23 mouse cellular contexts compared by ENCODE assay signal in the genomic region with DNA sequence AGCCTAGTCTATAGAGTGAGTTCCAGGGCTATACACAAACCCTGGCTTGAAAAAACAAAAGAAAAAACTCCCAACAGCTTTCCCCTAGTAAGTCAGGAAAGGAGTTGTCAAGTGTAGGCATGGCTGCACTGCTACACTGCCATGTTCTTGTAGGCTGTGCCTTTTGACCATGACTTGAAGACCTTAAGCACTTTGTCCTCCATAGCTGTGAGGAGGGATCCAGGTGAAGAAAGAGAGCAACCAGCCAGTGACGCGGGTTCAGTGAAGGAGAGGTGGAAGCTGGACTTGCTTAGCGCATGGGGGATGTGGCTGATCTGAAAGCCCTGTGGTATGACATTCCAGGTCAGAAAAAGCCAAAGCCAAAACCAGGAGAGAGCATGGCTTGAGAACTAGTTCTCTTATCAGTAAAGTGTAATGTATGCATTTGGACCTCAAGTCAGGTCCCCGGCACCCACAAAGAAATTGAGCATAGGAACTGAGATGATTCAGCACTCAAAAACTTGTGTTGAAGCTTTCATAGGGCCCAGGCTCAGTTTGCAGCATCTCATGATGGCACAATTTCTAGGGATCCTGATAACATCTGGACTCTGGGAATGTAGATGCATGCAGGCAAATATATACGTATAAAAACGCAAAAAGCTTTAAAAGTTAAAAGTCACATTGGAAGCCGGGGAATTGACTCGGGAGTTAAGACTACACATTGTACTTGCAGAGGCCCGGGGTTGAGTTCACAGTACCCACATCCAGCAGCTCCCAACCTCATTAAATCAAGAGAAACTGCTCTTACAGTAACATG. TPM values are rescaled to one million over a fixed set of nuclear protein-coding genes. Genes with fewer than 3 reads are reported as not detected.
DNase-seq lines count a peak whose midpoint lies in the region; ATAC-seq and TF ChIP-seq lines count a peak whose summit lies in the region.
"Had no signal": no experiment of that assay in that cellular context is flagged by ENCODE, and none has a peak within 500 bp of the region (broad histone marks: within the 10 kb centered on the region; RNA-seq: fewer than 3 reads in every experiment).

No protein-coding gene starts in this region.

- H3K9me3 ChIP-seq in intestine, postnatal 0 days (ENCODE audit: control insufficient read depth), result no peaks in the 10 kb centered on the region
- no peaks in the 10 kb centered on the region for H3K9me3 ChIP-seq in intestine, embryonic 15.5 days
- no peaks in the 10 kb centered on the region for H3K9me3 ChIP-seq in stomach, embryonic 16.5 days (replicated peaks; ENCODE audit: control insufficient read depth, low read length)
- H3K9me3 ChIP-seq in stomach, postnatal 0 days (ENCODE audit: control insufficient read depth, low read length), result no peaks in the 10 kb centered on the region
- H3K9me3 ChIP-seq: hindbrain, embryonic 15.5 days; lung, embryonic 15.5 days; midbrain, embryonic 12.5 days had no signal

- H3K4me1 ChIP-seq in intestine, postnatal 0 days (replicated peaks; ENCODE audit: control insufficient read depth, insufficient read depth, low read length), result 0 out of 2 replicates have a peak, but pooled peaks cover 2% of the 10 kb centered on the region
- H3K4me1 ChIP-seq in intestine, embryonic 15.5 days (replicated peaks), result peaks cover 5% of the 10 kb centered on the region; the same call in 1 of the 2 replicates
- peaks cover 2% of the 10 kb centered on the region for H3K4me1 ChIP-seq in stomach, embryonic 16.5 days (ENCODE audit: control insufficient read depth, insufficient read depth, low read length)
- H3K4me1 ChIP-seq in stomach, postnatal 0 days (replicated peaks; ENCODE audit: control insufficient read depth, insufficient read depth), result no peaks in the 10 kb centered on the region
- no peaks in the 10 kb centered on the region for H3K4me1 ChIP-seq in cortical plate, adult 2 months (ENCODE audit: control insufficient read depth, insufficient read depth, low read length)
- peaks cover 11% of the 10 kb centered on the region for H3K4me1 ChIP-seq in heart, adult 2 months (ENCODE audit: control insufficient read depth, insufficient read depth, low read length)

- H3K27me3 ChIP-seq in intestine, postnatal 0 days (replicated peaks; ENCODE audit: control insufficient read depth, insufficient read depth, low read length), result no peaks in the 10 kb centered on the region
- no peaks in the 10 kb centered on the region for H3K27me3 ChIP-seq in intestine, embryonic 15.5 days (replicated peaks)
- no peaks in the 10 kb centered on the region for H3K27me3 ChIP-seq in stomach, embryonic 16.5 days (ENCODE audit: control insufficient read depth, insufficient read depth, low read length)
- H3K27me3 ChIP-seq in stomach, postnatal 0 days (ENCODE audit: control insufficient read depth, insufficient read depth, low read length), result no peaks in the 10 kb centered on the region
- H3K27me3 ChIP-seq in heart, adult 2 months (ENCODE audit: control insufficient read depth, insufficient read depth, low read length), result no peaks in the 10 kb centered on the region
- H3K27me3 ChIP-seq: hindbrain, embryonic 15.5 days; lung, embryonic 15.5 days; midbrain, embryonic 12.5 days had no signal

- no peak for TF ChIP-seq CTCF in intestine, postnatal 0 days (IDR thresholded peaks at IDR 0.05; ENCODE audit: low read depth)
- TF ChIP-seq CTCF in stomach, postnatal 0 days (IDR thresholded peaks at IDR 0.05; ENCODE audit: low read depth), result no peak
- TF ChIP-seq CTCF in cortical plate, adult 2 months (IDR thresholded peaks at IDR 0.05; ENCODE audit: extremely low read depth, insufficient read depth, low read length), result no peak
- no peak for TF ChIP-seq CTCF in heart, adult 2 months (IDR thresholded peaks at IDR 0.05)

- DNase-seq in stomach, postnatal 0 days (ENCODE audit: low spot score), result no peak
- DNase-seq in layer of hippocampus, postnatal 14 days (ENCODE audit: low spot score in 2 of 2), result no peak
- DNase-seq in heart, adult 2 months, result no peak
- DNase-seq: cerebellum, adult 18-20 months; cerebellum, postnatal 36 days; gastrocnemius, postnatal 10 days; heart, postnatal 10 days; right cerebral cortex, postnatal 4 days had no signal

- no peak for TF ChIP-seq EP300 in stomach, postnatal 0 days (optimal IDR thresholded peaks at IDR 0.05)
- TF ChIP-seq EP300 in heart, adult 2 months (IDR thresholded peaks at IDR 0.05; ENCODE audit: insufficient read depth, low read depth, low read length), result no peak

- intact Hi-C loops in heart, adult 2 months (cut with DNase I), result loop anchor here (1.0 to 2.0 kb wide), 3 partner anchors 51 to 131 kb away; a partner anchor contains a TSS

- no peak overlapping the region for H3K4me2 ChIP-seq in intestine, postnatal 0 days (replicated peaks; ENCODE audit: low read depth)
- H3K4me2 ChIP-seq in intestine, embryonic 15.5 days (replicated peaks), result no peak overlapping the region
- H3K4me2 ChIP-seq in stomach, embryonic 16.5 days (ENCODE audit: low read depth, low read length), result no peak overlapping the region
- H3K4me2 ChIP-seq in stomach, postnatal 0 days (replicated peaks; ENCODE audit: low read depth), result no peak overlapping the region
- H3K4me2 ChIP-seq: hindbrain, embryonic 15.5 days; lung, embryonic 15.5 days; midbrain, embryonic 12.5 days had no signal

- no peak overlapping the region for H3K4me3 ChIP-seq in intestine, postnatal 0 days (ENCODE audit: low read depth, low read length)
- H3K4me3 ChIP-seq in intestine, embryonic 15.5 days (replicated peaks), result no peak overlapping the region
- H3K4me3 ChIP-seq in stomach, embryonic 16.5 days (replicated peaks; ENCODE audit: low read length), result no peak overlapping the region
- H3K4me3 ChIP-seq in stomach, postnatal 0 days (ENCODE audit: low read depth, low read length), result no peak overlapping the region
- H3K4me3 ChIP-seq in cortical plate, adult 2 months (ENCODE audit: insufficient read depth, low read length), result no peak overlapping the region
- H3K4me3 ChIP-seq in heart, adult 2 months, result no peak overlapping the region
- H3K4me3 ChIP-seq: hindbrain, embryonic 15.5 days; lung, embryonic 15.5 days; midbrain, embryonic 12.5 days had no signal

- peaks cover 34% of the 10 kb centered on the region for H3K36me3 ChIP-seq in intestine, postnatal 0 days (ENCODE audit: control insufficient read depth, insufficient read depth)
- peaks cover 23% of the 10 kb centered on the region for H3K36me3 ChIP-seq in intestine, embryonic 15.5 days
- H3K36me3 ChIP-seq in stomach, embryonic 16.5 days (ENCODE audit: control insufficient read depth, insufficient read depth, low read length), result peaks cover 21% of the 10 kb centered on the region
- peaks cover 5% of the 10 kb centered on the region; the same call in 1 of the 2 replicates for H3K36me3 ChIP-seq in stomach, postnatal 0 days (ENCODE audit: control insufficient read depth, insufficient read depth, low read length)
- H3K36me3 ChIP-seq in heart, adult 2 months (ENCODE audit: control insufficient read depth, insufficient read depth, low read length), result peaks cover 17% of the 10 kb centered on the region

- 0 out of 2 replicates have a peak, but pooled peaks have one; percentile 16 for TF ChIP-seq POLR2A in cortical plate, adult 2 months (IDR thresholded peaks at IDR 0.05; ENCODE audit: extremely low read depth, insufficient read depth, low read length)
- no peak; the same call in 1 of the 2 replicates for TF ChIP-seq POLR2A in heart, adult 2 months (IDR thresholded peaks at IDR 0.05; ENCODE audit: insufficient read depth, low read depth, low read length)

- H3K9ac ChIP-seq in intestine, postnatal 0 days (ENCODE audit: low read depth, low read length), result no peak overlapping the region
- H3K9ac ChIP-seq in intestine, embryonic 15.5 days, result no peak overlapping the region
- H3K9ac ChIP-seq in stomach, embryonic 16.5 days (ENCODE audit: low read length), result no peak overlapping the region
- no peak overlapping the region for H3K9ac ChIP-seq in stomach, postnatal 0 days (ENCODE audit: low read length)
- no peak overlapping the region for H3K9ac ChIP-seq in heart, adult 2 months (ENCODE audit: low read depth, low read length)
- H3K9ac ChIP-seq: hindbrain, embryonic 15.5 days; lung, embryonic 15.5 days; midbrain, embryonic 12.5 days had no signal

- WGBS in intestine, postnatal 0 days, result 89% methylated on average over 9 of the region's 9 CpGs
- 89% methylated on average over 9 of the region's 9 CpGs for WGBS in intestine, embryonic 15.5 days
- WGBS in stomach, embryonic 16.5 days, result 87% methylated on average over 9 of the region's 9 CpGs
- 84% methylated on average over 9 of the region's 9 CpGs for WGBS in stomach, postnatal 0 days
- WGBS in heart, adult 2 months, result 87% methylated on average over 9 of the region's 9 CpGs

- ATAC-seq in intestine, postnatal 0 days, result no peak
- no peak for ATAC-seq in intestine, embryonic 15.5 days
- ATAC-seq in stomach, embryonic 16.5 days (ENCODE audit: insufficient read depth, low FRiP score), result no peak
- no peak for ATAC-seq in stomach, postnatal 0 days (ENCODE audit: low FRiP score, low TSS enrichment)

- no peaks in the 10 kb centered on the region for H3K79me2 ChIP-seq in heart, adult 2 months (replicated peaks; ENCODE audit: control insufficient read depth, insufficient read depth, low read length)

- H3K27ac ChIP-seq in intestine, postnatal 0 days (ENCODE audit: low read depth, low read length), result peak overlapping the region; percentile 21; the same call in 1 of the 2 replicates
- H3K27ac ChIP-seq in intestine, embryonic 15.5 days, result no peak overlapping the region
- peak overlapping the region; percentile 1 for H3K27ac ChIP-seq in stomach, embryonic 16.5 days (ENCODE audit: low read length)
- H3K27ac ChIP-seq in stomach, postnatal 0 days (replicated peaks), result no peak overlapping the region
- no peak overlapping the region for H3K27ac ChIP-seq in cortical plate, adult 2 months (ENCODE audit: insufficient read depth, low read length)
- no peak overlapping the region for H3K27ac ChIP-seq in heart, adult 2 months
- H3K27ac ChIP-seq: hindbrain, embryonic 15.5 days; lung, embryonic 15.5 days; macrophage; midbrain, embryonic 12.5 days had no signal

RNA-seq across cellular contexts. Expression of a gene that starts 4.5 kb away (rescaled TPM):
- polyA plus RNA-seq in intestine, postnatal 0 days (2015; fragmentation: Nextera tagmentation; extraction: Ambion mirVana), result 623 and 626 TPM in 2 replicates
- 1,017 and 1,034 TPM in 2 replicates for polyA plus RNA-seq in intestine, embryonic 15.5 days (2015; fragmentation: Nextera tagmentation; extraction: Ambion mirVana)
- 885 and 932 TPM in 2 replicates for polyA plus RNA-seq in stomach, embryonic 16.5 days (2015; fragmentation: Nextera tagmentation; extraction: Ambion mirVana)
- polyA plus RNA-seq in stomach, postnatal 0 days (2015; fragmentation: Nextera tagmentation; extraction: Ambion mirVana), result 856 and 899 TPM in 2 replicates
- polyA plus RNA-seq in cortical plate, adult 2 months (2012; rRNA removed), result 1,839 and 1,926 TPM in 2 replicates
- 100 to 1,000 TPM; 611 to 652 TPM for total RNA-seq in layer of hippocampus, postnatal 14 days (2021)
- total RNA-seq in heart, adult 2 months (2021), result 100 to 1,000 TPM; 648 to 707 TPM
- polyA plus RNA-seq in heart, adult 2 months (2012; rRNA removed), result 494 and 639 TPM in 2 replicates

RNA-seq across cellular contexts. Expression of a gene that starts 17.5 kb away (rescaled TPM):
- polyA plus RNA-seq in intestine, postnatal 0 days (2015; fragmentation: Nextera tagmentation; extraction: Ambion mirVana), result 0.04 and 0.13 TPM in 2 replicates
- 0.06 and 0.10 TPM in 2 replicates for polyA plus RNA-seq in intestine, embryonic 15.5 days (2015; fragmentation: Nextera tagmentation; extraction: Ambion mirVana)
- polyA plus RNA-seq in stomach, embryonic 16.5 days (2015; fragmentation: Nextera tagmentation; extraction: Ambion mirVana), result 1.7 and 2.9 TPM in 2 replicates
- 5.4 and 5.8 TPM in 2 replicates for polyA plus RNA-seq in stomach, postnatal 0 days (2015; fragmentation: Nextera tagmentation; extraction: Ambion mirVana)
- 0.04 and 0.06 TPM in 2 replicates for polyA plus RNA-seq in cortical plate, adult 2 months (2012; rRNA removed)
- not detected for total RNA-seq in layer of hippocampus, postnatal 14 days (2021)
- under 1 TPM; 0.07 to 0.13 TPM for total RNA-seq in heart, adult 2 months (2021)
- 0.12 TPM in 2 replicates for polyA plus RNA-seq in heart, adult 2 months (2012; rRNA removed)
- total RNA-seq: gastrocnemius, postnatal 10 days; layer of hippocampus, adult 18-20 months; left cerebral cortex, adult 18-20 months; neutrophil, adult 5-6 weeks had no signal
- polyA plus RNA-seq: hindbrain, embryonic 15.5 days; limb, embryonic 11.5 days; macrophage; urinary bladder, adult 2 months had no signal

RNA-seq across cellular contexts. Expression of a gene that starts 21.0 kb away (rescaled TPM):
- polyA plus RNA-seq in intestine, postnatal 0 days (2015; fragmentation: Nextera tagmentation; extraction: Ambion mirVana), result not detected in 2 replicates
- polyA plus RNA-seq in intestine, embryonic 15.5 days (2015; fragmentation: Nextera tagmentation; extraction: Ambion mirVana), result not detected in 2 replicates
- 0.30 TPM in 1 of 2 replicates, not detected in the other for polyA plus RNA-seq in stomach, embryonic 16.5 days (2015; fragmentation: Nextera tagmentation; extraction: Ambion mirVana)
- polyA plus RNA-seq in stomach, postnatal 0 days (2015; fragmentation: Nextera tagmentation; extraction: Ambion mirVana), result 0.22 TPM in 1 of 2 replicates, not detected in the other
- polyA plus RNA-seq in cortical plate, adult 2 months (2012; rRNA removed), result 0.79 and 1.2 TPM in 2 replicates
- total RNA-seq in layer of hippocampus, postnatal 14 days (2021), result under 1 TPM; 0.33 to 0.41 TPM
- total RNA-seq in heart, adult 2 months (2021), result not detected
- polyA plus RNA-seq in heart, adult 2 months (2012; rRNA removed), result 0.25 and 0.41 TPM in 2 replicates
- total RNA-seq: gastrocnemius, postnatal 10 days; heart, postnatal 10 days; layer of hippocampus, adult 18-20 months; left cerebral cortex, adult 18-20 months; neutrophil, adult 5-6 weeks had no signal
- polyA plus RNA-seq: embryonic facial prominence, embryonic 11.5 days; kidney, embryonic 14.5 days; limb, embryonic 11.5 days; lung, embryonic 15.5 days; macrophage; urinary bladder, adult 2 months had no signal

RNA-seq across cellular contexts. Expression of a gene that starts 34.2 kb away (rescaled TPM):
- 63.6 and 67.6 TPM in 2 replicates for polyA plus RNA-seq in intestine, postnatal 0 days (2015; fragmentation: Nextera tagmentation; extraction: Ambion mirVana)
- polyA plus RNA-seq in intestine, embryonic 15.5 days (2015; fragmentation: Nextera tagmentation; extraction: Ambion mirVana), result 69.1 and 69.5 TPM in 2 replicates
- polyA plus RNA-seq in stomach, embryonic 16.5 days (2015; fragmentation: Nextera tagmentation; extraction: Ambion mirVana), result 82.4 and 83.5 TPM in 2 replicates
- polyA plus RNA-seq in stomach, postnatal 0 days (2015; fragmentation: Nextera tagmentation; extraction: Ambion mirVana), result 86.4 and 92.6 TPM in 2 replicates
- polyA plus RNA-seq in cortical plate, adult 2 months (2012; rRNA removed), result 102 and 103 TPM in 2 replicates
- 10 to 100 TPM; 85.1 to 93.1 TPM for total RNA-seq in layer of hippocampus, postnatal 14 days (2021)
- 10 to 100 TPM; 60.4 to 63.7 TPM for total RNA-seq in heart, adult 2 months (2021)
- 45.5 and 64.1 TPM in 2 replicates for polyA plus RNA-seq in heart, adult 2 months (2012; rRNA removed)

RNA-seq across cellular contexts. Expression of a gene that starts 51.4 kb away (rescaled TPM):
- 2.6 and 3.4 TPM in 2 replicates for polyA plus RNA-seq in intestine, postnatal 0 days (2015; fragmentation: Nextera tagmentation; extraction: Ambion mirVana)
- polyA plus RNA-seq in intestine, embryonic 15.5 days (2015; fragmentation: Nextera tagmentation; extraction: Ambion mirVana), result 8.1 and 8.6 TPM in 2 replicates
- polyA plus RNA-seq in stomach, embryonic 16.5 days (2015; fragmentation: Nextera tagmentation; extraction: Ambion mirVana), result 9.6 and 10.3 TPM in 2 replicates
- polyA plus RNA-seq in stomach, postnatal 0 days (2015; fragmentation: Nextera tagmentation; extraction: Ambion mirVana), result 2.8 and 3.0 TPM in 2 replicates
- 27.5 and 32.5 TPM in 2 replicates for polyA plus RNA-seq in cortical plate, adult 2 months (2012; rRNA removed)
- 1 to 10 TPM; 7.6 to 9.7 TPM for total RNA-seq in layer of hippocampus, postnatal 14 days (2021)
- 10 to 100 TPM; 27.8 to 28.5 TPM for total RNA-seq in heart, adult 2 months (2021)
- 52.9 and 77.3 TPM in 2 replicates for polyA plus RNA-seq in heart, adult 2 months (2012; rRNA removed)
- total RNA-seq: neutrophil, adult 5-6 weeks had no signal
- polyA plus RNA-seq: macrophage had no signal

Comparison
In these comparisons a context has a peak if more than half of its experiments do, and no peak if none do; other contexts are left out.
1. H3K27ac ChIP-seq: peak in intestine, postnatal 0 days (single experiment) and stomach, embryonic 16.5 days (single experiment); none in intestine, embryonic 15.5 days (single experiment), stomach, postnatal 0 days (single experiment), cortical plate, adult 2 months (single experiment) and heart, adult 2 months (single experiment).